Mouse (Mus musculus) ES-E14 (cell line): ENCODE data around the gene Pde4d. TPM values are rescaled to one million over a fixed set of nuclear protein-coding genes. Genes with fewer than 3 reads are reported as not detected.
A peak's percentile ranks its signal among the peaks of the same experiment; 100 is the strongest.

Source experiments
- DNase-seq: peaks from one replicate; pipeline ENCODE4 v3.0.0-alpha.2; 2013; ENCODE audit warnings: low read depth, low spot score
- H3K27ac ChIP-seq: 2 replicates; pipeline ENCODE4 v1.5.1; 2012; ENCODE audit warnings: low read depth, mild to moderate bottlenecking, low read length, moderate library complexity, mixed read lengths; ENCODE audit not compliant: poor library complexity, insufficient read depth, severe bottlenecking
- H3K36me3 ChIP-seq: 2 replicates; pipeline ENCODE4 v1.6.1; 2012; ENCODE audit warnings: mild to moderate bottlenecking, low read length, moderate library complexity, mixed read lengths; ENCODE audit not compliant: control insufficient read depth, poor library complexity, insufficient read depth, severe bottlenecking
- H3K4me1 ChIP-seq, 2 experiments: fragments of 150-350 bp in 1 of 2; sonication (generic) in 1 of 2; 2 replicates each; pipeline ENCODE4 v1.6.1; 2012; ENCODE audit warnings: low read length in 2 of 2, mild to moderate bottlenecking in 1 of 2, mixed read lengths in 1 of 2; ENCODE audit not compliant: control insufficient read depth in 2 of 2, insufficient read depth in 2 of 2, poor library complexity in 1 of 2
- H3K4me3 ChIP-seq, 2 experiments: fragments of 150-350 bp in 1 of 2; sonication (generic) in 1 of 2; 2 replicates each; pipeline ENCODE4 v1.5.1; 2012; ENCODE audit warnings: low read length in 2 of 2, low read depth in 1 of 2, mild to moderate bottlenecking in 1 of 2, mixed read lengths in 1 of 2; ENCODE audit not compliant: insufficient read depth in 1 of 2, poor library complexity in 1 of 2, severe bottlenecking in 1 of 2
- H3K9ac ChIP-seq: 2 replicates; pipeline ENCODE4 v1.6.1; 2012; ENCODE audit warnings: low read depth, mild to moderate bottlenecking, low read length, mixed read lengths; ENCODE audit not compliant: poor library complexity, insufficient read depth, severe bottlenecking
- H3K9me3 ChIP-seq: fragments of 150-350 bp; sonication (generic); 2 replicates; pipeline ENCODE4 v1.6.1; 2012; ENCODE audit warnings: low read depth, mild to moderate bottlenecking, low read length; ENCODE audit not compliant: control insufficient read depth, insufficient read depth
- CHD2 ChIP-seq: IDR thresholded peaks from 2 replicates; pipeline ENCODE4 v1.6.1; 2014; ENCODE audit warnings: mild to moderate bottlenecking, low read depth, low read length, inconsistent platforms
- HCFC1 ChIP-seq: IDR thresholded peaks from 2 replicates; pipeline ENCODE4 v1.6.1; 2012; ENCODE audit warnings: low read length, inconsistent platforms, borderline replicate concordance; ENCODE audit not compliant: insufficient read depth
- MAFK ChIP-seq: IDR thresholded peaks from 2 replicates; pipeline ENCODE4 v1.6.1; 2014; ENCODE audit warnings: mild to moderate bottlenecking, low read depth, low read length, inconsistent platforms; ENCODE audit not compliant: insufficient read depth
- ZC3H11A ChIP-seq: IDR thresholded peaks from 2 replicates; pipeline ENCODE4 v1.6.1; 2012; ENCODE audit warnings: low read depth, mild to moderate bottlenecking, inconsistent platforms, low read length, borderline replicate concordance
- ZNF384 ChIP-seq: IDR thresholded peaks from 2 replicates; pipeline ENCODE4 v1.6.1; 2012; ENCODE audit warnings: low read depth, low read length, inconsistent platforms
- in situ Hi-C, 2 experiments: fragments of 600-800 bp; cut with MboI; formaldehyde crosslinking; loops; one replicate each; pipeline ENCODE4 v1.15.1; 2025; ENCODE audit warnings: low sequenced_read_pairs in 2 of 2, inconsistent platforms in 1 of 2; ENCODE audit not compliant: unreplicated experiment in 2 of 2
- total RNA-seq: library from RNA; depleted of rRNA; stranded (reverse); fragments of 300-350 nt; gene quantifications from 2 replicates; pipeline ENCODE4 v1.2.3, GENCODE M21; 2012

The Pde4d gene
- total RNA-seq, 1 experiment, result 10.4 TPM

GRCm38 (mm10) chr13:109255634-109256033 lies 805.9 kb downstream of the Pde4d start:
- H3K4me1 ChIP-seq, result peaks cover 3 to 8% of the 10 kb centered on the region in 2 experiments; a peak in 3 of 4 replicates
- no peak overlapping the region for H3K9ac ChIP-seq
- H3K9me3 ChIP-seq, result no peaks in the 10 kb centered on the region
- H3K27ac ChIP-seq, result no peak overlapping the region
- DNase-seq, result no peak
- in situ Hi-C loops, result no loop called here
- TF ChIP-seq MAFK, result no peak
- no peak overlapping the region for H3K4me3 ChIP-seq
- H3K36me3 ChIP-seq, result no peaks in the 10 kb centered on the region

- H3K4me1 ChIP-seq, result peaks cover 3 to 13% of the 10 kb centered on the region in 2 experiments
Measured at GRCm38 (mm10) chr13:109260220-109260795, 810.6 kb downstream of the Pde4d start.

GRCm38 (mm10) chr13:109260796-109261516 lies 811.2 kb downstream of the Pde4d start:
- peaks cover 3 to 13% of the 10 kb centered on the region in 2 experiments for H3K4me1 ChIP-seq
- peak overlapping the region; percentile 67 to 75 for H3K4me3 ChIP-seq
- H3K36me3 ChIP-seq, result no peaks in the 10 kb centered on the region
- TF ChIP-seq ZC3H11A (no peak), HCFC1 (no peak), ZNF384 (no peak), MAFK (no peak), CHD2 (no peak)
- in situ Hi-C loops, result no loop called here
- H3K9me3 ChIP-seq, result no peaks in the 10 kb centered on the region
- peak; percentile 24 for DNase-seq
- peak overlapping the region; percentile 56 for H3K27ac ChIP-seq
- peak overlapping the region; percentile 75 for H3K9ac ChIP-seq

More at GRCm38 (mm10) chr13:109260220-109260795, 810.6 kb downstream of the Pde4d start:
- peak overlapping the region; percentile 75 for H3K9ac ChIP-seq
- H3K9me3 ChIP-seq, result no peaks in the 10 kb centered on the region
- in situ Hi-C loops, result no loop called here
- H3K36me3 ChIP-seq, result no peaks in the 10 kb centered on the region
- TF ChIP-seq MAFK (no peak), ZNF384 (no peak), ZC3H11A (no peak), CHD2 (no peak), HCFC1 (no peak)
- peak; percentile 65 for DNase-seq
- H3K27ac ChIP-seq, result peak overlapping the region; percentile 56
- H3K4me3 ChIP-seq, result peak overlapping the region; percentile 67 to 75

- H3K36me3 ChIP-seq, result no peaks in the 10 kb centered on the region
- H3K9me3 ChIP-seq, result no peaks in the 10 kb centered on the region
- H3K27ac ChIP-seq, result no peak overlapping the region
- DNase-seq, result no peak
- no peak overlapping the region for H3K9ac ChIP-seq
- peaks cover 3 to 9% of the 10 kb centered on the region in 2 experiments for H3K4me1 ChIP-seq
- no peak for TF ChIP-seq ZNF384
- TF ChIP-seq ZC3H11A, result no peak
- TF ChIP-seq HCFC1, result no peak
- TF ChIP-seq CHD2, result no peak
- no peak for TF ChIP-seq MAFK
- in situ Hi-C loops, result no loop called here
- peak overlapping the region in 1 of 2 experiments; percentile 75; a peak in 2 of 4 replicates for H3K4me3 ChIP-seq
Measured at GRCm38 (mm10) chr13:109261642-109262220, 812.0 kb downstream of the Pde4d start.

- Histone ChIP-seq H3K9me3 (no peaks in the 10 kb centered on the region), H3K4me1 (peaks cover 3 to 8% of the 10 kb centered on the region in 2 experiments), H3K36me3 (no peaks in the 10 kb centered on the region), H3K4me3 (no peak overlapping the region), H3K9ac (no peak overlapping the region), H3K27ac (no peak overlapping the region)
- TF ChIP-seq CHD2, result no peak
- no peak for TF ChIP-seq HCFC1
- TF ChIP-seq ZNF384, result no peak
- TF ChIP-seq ZC3H11A, result no peak
- TF ChIP-seq MAFK, result no peak
- DNase-seq, result no peak
- in situ Hi-C loops, result no loop called here
Measured at GRCm38 (mm10) chr13:109262501-109262900, 812.8 kb downstream of the Pde4d start.
